Mouse (Mus musculus): ENCODE measurements around the gene Gdf15. TPM values are rescaled to one million over a fixed set of nuclear protein-coding genes. Genes with fewer than 3 reads are reported as not detected.

The Gdf15 gene
- total and polyA plus RNA-seq, 3 experiments = 0.03 TPM; not detected in 2

DNA sequence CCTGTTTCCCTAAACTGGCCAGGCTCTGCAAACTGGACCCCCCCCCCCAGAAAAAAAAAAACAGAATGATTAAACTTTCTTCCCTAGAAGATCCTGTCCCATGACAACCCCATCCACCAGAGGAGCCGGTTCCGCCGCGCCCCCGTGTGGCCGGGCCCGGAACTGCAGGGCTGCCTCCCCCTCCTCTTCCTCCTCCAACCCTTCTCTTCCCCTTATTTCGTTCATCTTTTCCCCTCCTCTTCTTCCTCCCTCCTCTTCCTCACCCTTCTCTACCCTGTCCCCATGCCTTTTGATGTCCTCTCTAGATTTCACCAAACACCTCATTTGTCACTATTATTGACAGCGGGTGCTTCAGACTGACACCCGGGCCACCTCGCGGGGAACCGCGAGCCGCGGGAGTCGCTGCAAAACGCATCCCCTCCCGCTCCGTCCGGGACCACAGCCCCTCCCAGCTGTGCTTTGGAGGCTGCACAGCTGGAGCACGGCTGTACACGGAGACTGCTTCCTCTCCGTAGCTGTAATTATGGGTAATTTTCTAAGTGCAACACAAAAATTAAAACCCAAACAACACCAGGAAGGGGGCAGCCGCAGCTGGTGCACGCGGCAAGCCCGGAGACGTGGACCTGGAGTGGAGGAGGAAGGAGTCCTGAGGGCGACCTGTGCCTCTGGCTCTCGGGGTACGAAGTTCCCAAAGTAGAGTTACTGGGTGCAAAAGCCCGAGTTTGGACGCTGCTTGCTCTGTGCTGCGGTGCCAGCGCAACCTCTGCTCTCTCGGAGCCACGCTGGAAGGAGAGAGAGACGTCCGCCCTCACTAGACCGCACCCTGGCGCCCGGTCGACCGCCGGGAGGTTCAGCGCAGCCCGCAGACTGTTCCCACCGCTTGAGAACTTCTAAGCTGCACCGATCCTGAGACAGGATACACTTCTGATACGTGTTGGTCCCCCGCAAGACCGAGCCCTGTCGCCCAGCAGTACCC is 21.2 kb downstream of the Gdf15 start:
- peak overlapping the region; percentile 73 for H3K4me3 ChIP-seq (ENCODE audit: low read depth, low read length)
- peaks cover 23% of the 10 kb centered on the region; the same call in 1 of the 2 replicates for H3K27me3 ChIP-seq (ENCODE audit: insufficient read depth, low read length)
- ATAC-seq (ENCODE audit: extremely low read depth, insufficient number of reproducible peaks, low FRiP score, poor library complexity, severe bottlenecking) = no peak
- 0 out of 2 replicates have a peak, but pooled peaks cover 2% of the 10 kb centered on the region for H3K9me3 ChIP-seq (replicated peaks)
- peaks cover 77% of the 10 kb centered on the region for H3K4me1 ChIP-seq (ENCODE audit: insufficient read depth, low read depth, low read length)
- peak; percentile 76 for DNase-seq (ENCODE audit: low spot score)
- TF ChIP-seq CTCF (IDR thresholded peaks at IDR 0.05; ENCODE audit: low read depth, low read length) = peak; percentile 95
- no peak for TF ChIP-seq GATA1 (IDR thresholded peaks at IDR 0.05; ENCODE audit: borderline replicate concordance, low read length)
- peaks cover 11% of the 10 kb centered on the region for H3K36me3 ChIP-seq (replicated peaks)

GRCm38 (mm10) chr8:70609849-70610795 is 22.1 kb downstream of the Gdf15 start:
- peak; percentile 91 for DNase-seq (ENCODE audit: low spot score)
- H3K4me1 ChIP-seq (ENCODE audit: insufficient read depth, low read depth, low read length) = peaks cover 77% of the 10 kb centered on the region

GRCm38 (mm10) chr8:70609368-70609848 is 22.8 kb downstream of the Gdf15 start:
- peak overlapping the region; percentile 73 for H3K4me3 ChIP-seq (ENCODE audit: low read depth, low read length)
- DNase-seq (ENCODE audit: low spot score) (peak; percentile 87), ATAC-seq (ENCODE audit: extremely low read depth, insufficient number of reproducible peaks, low FRiP score, poor library complexity, severe bottlenecking) (peak; percentile 12; the same call in 1 of the 2 replicates)
- peaks cover 26% of the 10 kb centered on the region; the same call in 1 of the 2 replicates for H3K27me3 ChIP-seq (ENCODE audit: insufficient read depth, low read length)
- TF ChIP-seq TAL1 (conservative IDR thresholded peaks at IDR 0.05; ENCODE audit: low read depth, low read length) = no peak
- H3K36me3 ChIP-seq (replicated peaks) = peaks cover 26% of the 10 kb centered on the region
- H3K4me1 ChIP-seq (ENCODE audit: insufficient read depth, low read depth, low read length) = peaks cover 77% of the 10 kb centered on the region
- 0 out of 2 replicates have a peak, but pooled peaks cover 2% of the 10 kb centered on the region for H3K9me3 ChIP-seq (replicated peaks)

More at GRCm38 (mm10) chr8:70609849-70610795, 22.1 kb downstream of the Gdf15 start:
- peaks cover 23% of the 10 kb centered on the region; the same call in 1 of the 2 replicates for H3K27me3 ChIP-seq (ENCODE audit: insufficient read depth, low read length)
- TF ChIP-seq TAL1 (conservative IDR thresholded peaks at IDR 0.05; ENCODE audit: low read depth, low read length) (no peak), GATA2 (IDR thresholded peaks at IDR 0.05; ENCODE audit: borderline replicate concordance, low read depth, low read length) (no peak), POLR2AphosphoS5 (IDR thresholded peaks at IDR 0.05; ENCODE audit: insufficient replicate concordance, low read depth, low read length) (no peak), CTCF (IDR thresholded peaks at IDR 0.05; ENCODE audit: low read depth, low read length) (no peak), GATA1 (IDR thresholded peaks at IDR 0.05; ENCODE audit: borderline replicate concordance, low read length) (no peak)
- 0 out of 2 replicates have a peak, but pooled peaks cover 2% of the 10 kb centered on the region for H3K9me3 ChIP-seq (replicated peaks)
- peak; percentile 71 for ATAC-seq (ENCODE audit: extremely low read depth, insufficient number of reproducible peaks, low FRiP score, poor library complexity, severe bottlenecking)
- H3K36me3 ChIP-seq (replicated peaks) = peaks cover 19% of the 10 kb centered on the region
- H3K4me3 ChIP-seq (ENCODE audit: low read depth, low read length) = peak overlapping the region; percentile 73

GRCm38 (mm10) chr8:70608749-70609367 is 23.4 kb downstream of the Gdf15 start, which contains the start of gene Ssbp4:
Gene Ssbp4, minus strand, starts transcription at chr8:70608872.
- no peak for ATAC-seq (ENCODE audit: extremely low read depth, insufficient number of reproducible peaks, low FRiP score, poor library complexity, severe bottlenecking)
- no peak for TF ChIP-seq CTCF (IDR thresholded peaks at IDR 0.05; ENCODE audit: low read depth, low read length)
- no peak for TF ChIP-seq TAL1 (conservative IDR thresholded peaks at IDR 0.05; ENCODE audit: low read depth, low read length)
- TF ChIP-seq POLR2AphosphoS5 (IDR thresholded peaks at IDR 0.05; ENCODE audit: insufficient replicate concordance, low read depth, low read length) = no peak
- no peak for TF ChIP-seq GATA2 (IDR thresholded peaks at IDR 0.05; ENCODE audit: borderline replicate concordance, low read depth, low read length)
- no peak for TF ChIP-seq GATA1 (IDR thresholded peaks at IDR 0.05; ENCODE audit: borderline replicate concordance, low read length)
- Histone ChIP-seq H3K36me3 (replicated peaks) (peaks cover 32% of the 10 kb centered on the region), H3K4me3 (ENCODE audit: low read depth, low read length) (peak within 1 kb of the TSS; percentile 76), H3K9me3 (replicated peaks) (0 out of 2 replicates have a peak, but pooled peaks cover 2% of the 10 kb centered on the region), H3K4me1 (ENCODE audit: insufficient read depth, low read depth, low read length) (peaks cover 76% of the 10 kb centered on the region), H3K27me3 (ENCODE audit: insufficient read depth, low read length) (peaks cover 26% of the 10 kb centered on the region; the same call in 1 of the 2 replicates)
- DNase-seq (ENCODE audit: low spot score) = no peak

DNA sequence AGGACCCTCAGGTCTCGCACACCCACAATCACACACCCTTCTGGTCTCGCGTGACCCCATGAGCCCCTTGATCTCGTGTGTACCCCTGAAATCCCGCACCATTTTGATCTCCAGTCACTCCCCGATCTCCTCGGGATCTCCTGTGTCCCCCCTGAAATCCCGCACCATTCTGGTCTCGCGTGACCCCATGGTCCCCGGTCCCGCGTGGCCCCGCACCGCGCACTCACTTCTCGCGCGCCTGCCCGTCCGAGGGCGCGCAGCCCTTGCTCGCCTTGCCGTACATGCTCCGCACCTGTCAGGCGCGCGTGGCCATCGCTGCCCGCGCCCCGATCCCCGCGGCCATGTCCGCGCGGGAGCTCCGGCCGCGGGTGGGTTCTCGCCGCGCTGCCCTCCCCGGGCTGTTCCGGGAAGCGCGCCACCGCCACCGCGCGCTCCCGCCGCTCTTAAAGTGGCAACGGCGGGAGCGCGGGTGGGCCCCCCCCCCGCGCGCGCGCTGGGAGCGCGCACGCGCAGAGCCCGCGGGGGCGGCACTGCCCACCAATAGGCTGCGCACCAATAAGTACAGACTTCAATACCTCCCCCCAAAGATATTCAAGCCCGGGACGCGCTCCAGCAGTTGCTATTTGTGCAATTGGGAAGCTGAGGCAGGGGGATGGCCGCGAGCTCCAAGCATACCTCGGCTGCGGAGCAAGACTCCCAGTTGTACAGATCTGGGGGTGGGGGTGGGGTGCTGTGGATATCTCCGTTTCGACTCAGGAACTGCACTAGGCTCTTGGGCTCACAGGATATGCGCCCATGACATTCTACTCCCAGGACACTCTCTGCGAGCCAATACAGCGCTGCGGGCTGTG is 24.1 kb downstream of the Gdf15 start:
- H3K27me3 ChIP-seq (ENCODE audit: insufficient read depth, low read length) = peaks cover 26% of the 10 kb centered on the region; the same call in 1 of the 2 replicates
- peak overlapping the region; percentile 76 for H3K4me3 ChIP-seq (ENCODE audit: low read depth, low read length)
- ATAC-seq (ENCODE audit: extremely low read depth, insufficient number of reproducible peaks, low FRiP score, poor library complexity, severe bottlenecking) (no peak), DNase-seq (ENCODE audit: low spot score) (peak; percentile 66)
- peaks cover 38% of the 10 kb centered on the region for H3K36me3 ChIP-seq (replicated peaks)
- no peak for TF ChIP-seq GATA1 (IDR thresholded peaks at IDR 0.05; ENCODE audit: borderline replicate concordance, low read length)
- TF ChIP-seq TAL1 (conservative IDR thresholded peaks at IDR 0.05; ENCODE audit: low read depth, low read length) = no peak
- H3K4me1 ChIP-seq (ENCODE audit: insufficient read depth, low read depth, low read length) = peaks cover 70% of the 10 kb centered on the region
- 0 out of 2 replicates have a peak, but pooled peaks cover 2% of the 10 kb centered on the region for H3K9me3 ChIP-seq (replicated peaks)

All from G1E (cell line).